Mouse (Mus musculus): ENCODE measurements around the gene Clrn3. TPM values are rescaled to one million over a fixed set of nuclear protein-coding genes. Genes with fewer than 3 reads are reported as not detected.
A peak's percentile ranks its signal among the peaks of the same experiment; 100 is the strongest.
"Not testable (repeated sequence)": the region's sequence is repeated elsewhere in the genome, so short reads cannot be mapped to it uniquely, and the experiment has no call there.

Clrn3 gene
- polyA plus RNA-seq, 1 experiment from 2014 or later: not detected

DNA sequence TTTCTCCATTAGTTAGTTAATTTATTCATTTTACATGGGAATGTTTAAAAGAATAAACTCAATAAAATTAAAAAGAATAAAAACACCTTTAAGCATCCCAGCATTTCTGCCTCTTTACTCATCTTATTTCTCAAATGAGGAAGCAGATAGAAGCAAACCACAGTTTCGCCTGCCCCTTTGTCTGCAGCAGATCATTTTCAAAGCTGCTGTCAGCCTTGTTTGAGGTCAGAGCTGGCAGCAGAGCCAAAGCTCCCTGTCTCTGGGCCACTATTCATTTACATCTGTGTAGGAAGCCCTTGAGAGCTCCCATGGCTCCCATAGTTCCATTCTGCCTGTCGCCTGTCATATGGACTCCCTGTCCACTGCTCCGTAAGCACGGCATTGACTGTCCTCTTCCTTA, 19.9 kb downstream of the Clrn3 start:
- no peaks in the 10 kb centered on the region for H3K36me3 ChIP-seq (ENCODE audit: control insufficient read depth, insufficient read depth, low read length)
- WGBS: 85% methylated on average over 4 of the region's 4 CpGs
- no peak overlapping the region for H3K4me2 ChIP-seq (ENCODE audit: low read length)
- no peak overlapping the region for H3K4me3 ChIP-seq (ENCODE audit: low read depth, low read length)
- H3K4me1 ChIP-seq (ENCODE audit: control insufficient read depth, insufficient read depth, low read length): no peaks in the 10 kb centered on the region
- no peak overlapping the region for H3K27ac ChIP-seq (ENCODE audit: low read depth, low read length)
- H3K9me3 ChIP-seq (replicated peaks; ENCODE audit: control insufficient read depth, low read length): no peaks in the 10 kb centered on the region
- no peak for ATAC-seq
- H3K9ac ChIP-seq (ENCODE audit: low read length): no peak overlapping the region
- DNase-seq (ENCODE audit: low spot score): no peak
- H3K27me3 ChIP-seq (replicated peaks; ENCODE audit: control insufficient read depth, insufficient read depth, low read length): no peaks in the 10 kb centered on the region

- not testable (repeated sequence) for H3K27ac ChIP-seq (ENCODE audit: low read depth, low read length); H3K9me3 ChIP-seq (replicated peaks; ENCODE audit: control insufficient read depth, low read length); H3K4me1 ChIP-seq (ENCODE audit: control insufficient read depth, insufficient read depth, low read length); H3K4me2 ChIP-seq (ENCODE audit: low read length); H3K4me3 ChIP-seq (ENCODE audit: low read depth, low read length); H3K9ac ChIP-seq (ENCODE audit: low read length); ATAC-seq; H3K36me3 ChIP-seq (ENCODE audit: control insufficient read depth, insufficient read depth, low read length); H3K27me3 ChIP-seq (replicated peaks; ENCODE audit: control insufficient read depth, insufficient read depth, low read length); DNase-seq (ENCODE audit: low spot score)
- 92% methylated on average over 5 of the region's 5 CpGs for WGBS
These were observed 21.9 kb downstream of the Clrn3 start for GRCm38 (mm10) chr7:135506506-135506905.

DNA sequence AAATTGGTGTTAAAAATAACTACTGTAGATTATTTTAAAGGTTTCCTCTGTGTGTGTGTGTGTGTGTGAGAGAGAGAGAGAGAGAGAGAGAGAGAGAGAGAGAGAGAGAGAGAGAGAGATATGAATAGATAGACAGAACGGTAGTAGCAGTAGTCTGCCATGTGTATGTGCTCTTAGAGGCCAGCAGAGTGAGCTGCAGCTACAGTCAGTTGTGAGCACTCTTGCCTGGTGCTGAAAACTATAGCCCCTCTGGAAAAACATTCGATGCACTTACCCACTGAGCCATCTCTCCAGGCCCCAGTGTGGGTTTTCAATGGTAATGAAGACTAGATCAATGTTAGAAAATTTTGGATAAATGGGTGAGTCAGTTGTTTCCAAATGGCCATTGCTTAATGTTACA, 29.1 kb downstream of the Clrn3 start:
- no peak for ATAC-seq
- no peaks in the 10 kb centered on the region for H3K27me3 ChIP-seq (replicated peaks; ENCODE audit: control insufficient read depth, insufficient read depth, low read length)
- H3K9me3 ChIP-seq (replicated peaks; ENCODE audit: control insufficient read depth, low read length): no peaks in the 10 kb centered on the region
- H3K27ac ChIP-seq (ENCODE audit: low read depth, low read length): no peak overlapping the region
- DNase-seq (ENCODE audit: low spot score): no peak
- H3K36me3 ChIP-seq (ENCODE audit: control insufficient read depth, insufficient read depth, low read length): no peaks in the 10 kb centered on the region
- no peak overlapping the region for H3K9ac ChIP-seq (ENCODE audit: low read length)
- WGBS: 50% methylated on average over 2 of the region's 2 CpGs
- H3K4me1 ChIP-seq (ENCODE audit: control insufficient read depth, insufficient read depth, low read length): no peaks in the 10 kb centered on the region
- no peak overlapping the region for H3K4me3 ChIP-seq (ENCODE audit: low read depth, low read length)
- H3K4me2 ChIP-seq (ENCODE audit: low read length): no peak overlapping the region

DNA sequence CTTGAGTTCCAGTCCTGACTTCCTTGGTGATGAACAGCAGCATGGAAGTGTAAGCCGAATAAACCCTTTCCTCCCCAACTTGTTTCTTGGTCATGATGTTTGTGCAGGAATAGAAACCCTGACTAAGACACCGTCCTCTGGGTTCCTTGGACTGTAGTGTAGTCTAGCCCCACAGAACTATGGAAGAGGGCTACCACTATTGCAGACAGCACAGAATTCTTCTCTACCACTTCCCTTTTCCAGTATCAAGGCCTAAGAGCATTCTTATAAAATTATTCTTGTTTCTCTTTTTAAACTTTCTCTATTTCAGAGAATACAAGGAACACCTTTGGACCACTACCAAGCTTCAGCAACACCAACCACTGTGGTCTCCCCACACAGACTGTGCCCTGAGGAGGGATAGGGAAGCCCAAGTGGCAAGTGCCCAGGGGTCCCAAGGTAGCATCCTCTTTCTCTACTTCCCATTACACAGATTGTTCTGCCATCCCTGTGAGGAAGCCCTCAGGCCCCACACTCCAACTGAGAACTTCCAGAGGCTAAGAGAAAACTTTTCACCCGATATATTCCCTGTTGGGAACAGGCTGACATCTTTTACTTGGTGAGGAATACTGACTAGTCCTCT, 29.8 kb downstream of the Clrn3 start:
- 86% methylated on average over 2 of the region's 3 CpGs for WGBS
- Histone ChIP-seq H3K4me1 (ENCODE audit: control insufficient read depth, insufficient read depth, low read length) (no peaks in the 10 kb centered on the region), H3K36me3 (ENCODE audit: control insufficient read depth, insufficient read depth, low read length) (no peaks in the 10 kb centered on the region), H3K9ac (ENCODE audit: low read length) (no peak overlapping the region), H3K4me2 (ENCODE audit: low read length) (no peak overlapping the region), H3K9me3 (replicated peaks; ENCODE audit: control insufficient read depth, low read length) (no peaks in the 10 kb centered on the region), H3K27me3 (replicated peaks; ENCODE audit: control insufficient read depth, insufficient read depth, low read length) (no peaks in the 10 kb centered on the region), H3K27ac (ENCODE audit: low read depth, low read length) (no peak overlapping the region), H3K4me3 (ENCODE audit: low read depth, low read length) (no peak overlapping the region)
- DNase-seq (ENCODE audit: low spot score) (no peak), ATAC-seq (no peak)

DNA sequence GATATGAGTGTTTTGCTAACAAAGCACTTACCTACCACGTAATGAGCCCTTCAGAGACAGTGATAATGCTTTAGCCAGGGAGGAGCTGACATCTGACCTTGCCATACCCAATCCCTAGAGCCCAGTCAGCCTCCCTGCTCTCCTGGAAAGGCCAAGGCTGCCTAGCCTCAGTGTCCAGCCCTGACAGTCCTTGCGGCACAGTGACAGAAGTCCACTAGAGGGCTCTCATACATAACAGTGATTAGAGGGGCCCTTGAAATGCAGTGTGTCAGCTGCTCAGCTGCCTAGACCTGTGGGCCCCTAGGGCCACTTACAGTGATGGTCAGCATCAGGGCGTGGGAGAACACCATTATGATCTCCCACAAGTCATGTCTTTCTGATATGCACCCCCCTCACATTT, 33.2 kb downstream of the Clrn3 start:
- Histone ChIP-seq H3K4me2 (ENCODE audit: low read length) (no peak overlapping the region), H3K36me3 (ENCODE audit: control insufficient read depth, insufficient read depth, low read length) (no peaks in the 10 kb centered on the region), H3K4me3 (ENCODE audit: low read depth, low read length) (no peak overlapping the region), H3K9me3 (replicated peaks; ENCODE audit: control insufficient read depth, low read length) (peaks cover 4% of the 10 kb centered on the region; the same call in 1 of the 2 replicates), H3K4me1 (ENCODE audit: control insufficient read depth, insufficient read depth, low read length) (no peaks in the 10 kb centered on the region), H3K27me3 (replicated peaks; ENCODE audit: control insufficient read depth, insufficient read depth, low read length) (no peaks in the 10 kb centered on the region), H3K27ac (ENCODE audit: low read depth, low read length) (no peak overlapping the region), H3K9ac (ENCODE audit: low read length) (no peak overlapping the region)
- no peak for ATAC-seq
- no peak for DNase-seq (ENCODE audit: low spot score)
- WGBS: 56% methylated on average over 3 of the region's 3 CpGs

GRCm38 (mm10) chr7:135490500-135490886, 38.0 kb downstream of the Clrn3 start:
- Histone ChIP-seq H3K36me3 (ENCODE audit: control insufficient read depth, insufficient read depth, low read length) (no peaks in the 10 kb centered on the region), H3K9me3 (replicated peaks; ENCODE audit: control insufficient read depth, low read length) (peaks cover 4% of the 10 kb centered on the region; the same call in 1 of the 2 replicates), H3K27ac (ENCODE audit: low read depth, low read length) (no peak overlapping the region), H3K9ac (ENCODE audit: low read length) (no peak overlapping the region), H3K4me3 (ENCODE audit: low read depth, low read length) (no peak overlapping the region), H3K4me2 (ENCODE audit: low read length) (no peak overlapping the region), H3K4me1 (ENCODE audit: control insufficient read depth, insufficient read depth, low read length) (peaks cover 4% of the 10 kb centered on the region; the same call in 1 of the 2 replicates), H3K27me3 (replicated peaks; ENCODE audit: control insufficient read depth, insufficient read depth, low read length) (no peaks in the 10 kb centered on the region)
- DNase-seq (ENCODE audit: low spot score): no peak
- ATAC-seq: no peak
- 74% methylated on average over 8 of the region's 8 CpGs for WGBS

DNA sequence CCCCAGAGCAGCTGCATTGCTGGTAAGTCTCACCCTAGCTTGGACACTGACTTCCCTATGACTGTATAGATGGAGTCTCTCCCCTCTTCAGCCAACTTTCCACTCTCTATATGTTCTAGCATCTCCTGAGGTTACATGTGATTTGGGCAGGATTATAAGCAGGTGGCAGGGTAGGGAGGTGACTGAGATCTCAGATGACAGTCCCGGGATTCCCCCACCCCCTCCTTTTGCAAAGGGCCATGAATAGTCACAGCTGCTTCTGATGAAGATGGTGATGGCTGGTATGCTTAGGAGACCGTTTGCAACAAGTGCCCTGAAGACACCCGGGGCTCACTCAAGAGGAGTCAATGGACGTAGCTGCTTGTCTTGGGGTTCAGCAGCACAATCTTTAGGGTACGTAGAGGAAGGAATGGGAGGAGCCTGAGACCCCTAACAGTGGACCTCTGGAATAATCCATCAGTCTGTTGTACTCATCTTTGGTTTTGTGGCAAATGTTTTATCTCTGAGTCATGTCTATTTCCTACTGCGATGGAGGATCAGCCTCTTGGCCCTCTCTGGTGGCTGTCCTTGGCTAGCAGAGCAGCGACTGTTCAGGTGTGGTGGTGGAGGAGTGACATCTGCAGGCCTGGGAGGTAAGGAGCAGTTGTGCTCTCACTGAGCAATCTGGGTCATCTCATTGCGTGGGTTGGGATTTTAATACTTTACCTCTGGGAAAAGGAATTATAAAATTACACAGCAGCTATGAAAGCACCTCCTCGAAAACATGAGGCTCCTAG, 38.5 kb downstream of the Clrn3 start:
- Histone ChIP-seq H3K27ac (ENCODE audit: low read depth, low read length) (no peak overlapping the region), H3K9ac (ENCODE audit: low read length) (no peak overlapping the region), H3K4me3 (ENCODE audit: low read depth, low read length) (no peak overlapping the region), H3K36me3 (ENCODE audit: control insufficient read depth, insufficient read depth, low read length) (no peaks in the 10 kb centered on the region), H3K4me2 (ENCODE audit: low read length) (no peak overlapping the region), H3K9me3 (replicated peaks; ENCODE audit: control insufficient read depth, low read length) (peaks cover 4% of the 10 kb centered on the region; the same call in 1 of the 2 replicates), H3K27me3 (replicated peaks; ENCODE audit: control insufficient read depth, insufficient read depth, low read length) (no peaks in the 10 kb centered on the region), H3K4me1 (ENCODE audit: control insufficient read depth, insufficient read depth, low read length) (peaks cover 8% of the 10 kb centered on the region; the same call in 1 of the 2 replicates)
- 81% methylated on average over 9 of the region's 9 CpGs for WGBS
- DNase-seq (ENCODE audit: low spot score) (no peak), ATAC-seq (no peak)

- WGBS: 69% methylated on average over 6 of the region's 6 CpGs
- Histone ChIP-seq H3K4me1 (ENCODE audit: control insufficient read depth, insufficient read depth, low read length) (peaks cover 11% of the 10 kb centered on the region), H3K4me2 (ENCODE audit: low read length) (no peak overlapping the region), H3K9me3 (replicated peaks; ENCODE audit: control insufficient read depth, low read length) (peaks cover 4% of the 10 kb centered on the region; the same call in 1 of the 2 replicates), H3K27ac (ENCODE audit: low read depth, low read length) (no peak overlapping the region), H3K27me3 (replicated peaks; ENCODE audit: control insufficient read depth, insufficient read depth, low read length) (no peaks in the 10 kb centered on the region), H3K4me3 (ENCODE audit: low read depth, low read length) (no peak overlapping the region), H3K36me3 (ENCODE audit: control insufficient read depth, insufficient read depth, low read length) (no peaks in the 10 kb centered on the region), H3K9ac (ENCODE audit: low read length) (no peak overlapping the region)
- no peak for DNase-seq (ENCODE audit: low spot score)
- ATAC-seq: no peak
These were observed 40.1 kb downstream of the Clrn3 start for GRCm38 (mm10) chr7:135488214-135488810.

DNA sequence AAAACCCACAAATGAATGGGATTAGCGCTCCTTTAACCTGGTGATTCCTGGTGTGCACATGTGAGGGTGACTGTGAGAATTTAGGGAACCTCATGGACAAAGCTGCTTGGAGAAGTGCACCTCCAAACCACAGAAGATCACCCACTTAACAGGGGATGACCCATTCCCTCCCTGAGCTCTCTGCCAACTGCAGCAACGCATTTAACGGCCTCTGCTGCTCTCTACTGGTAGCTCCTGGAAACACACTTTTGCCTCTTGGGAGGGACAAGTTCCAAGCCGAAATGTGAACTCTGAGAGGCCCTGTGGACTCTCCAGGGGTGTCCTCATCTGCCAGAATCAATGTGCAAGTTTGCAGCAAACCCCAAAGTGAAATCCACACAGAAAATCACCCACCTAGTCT, 41.0 kb downstream of the Clrn3 start:
- H3K36me3 ChIP-seq (ENCODE audit: control insufficient read depth, insufficient read depth, low read length): no peaks in the 10 kb centered on the region
- H3K27me3 ChIP-seq (replicated peaks; ENCODE audit: control insufficient read depth, insufficient read depth, low read length): no peaks in the 10 kb centered on the region
- DNase-seq (ENCODE audit: low spot score) (peak; percentile 83), ATAC-seq (no peak)
- peaks cover 11% of the 10 kb centered on the region for H3K4me1 ChIP-seq (ENCODE audit: control insufficient read depth, insufficient read depth, low read length)
- no peak overlapping the region for H3K9ac ChIP-seq (ENCODE audit: low read length)
- H3K27ac ChIP-seq (ENCODE audit: low read depth, low read length): no peak overlapping the region
- WGBS: 19% methylated on average over 4 of the region's 4 CpGs
- H3K9me3 ChIP-seq (replicated peaks; ENCODE audit: control insufficient read depth, low read length): peaks cover 4% of the 10 kb centered on the region; the same call in 1 of the 2 replicates
- H3K4me3 ChIP-seq (ENCODE audit: low read depth, low read length): no peak overlapping the region
- no peak overlapping the region for H3K4me2 ChIP-seq (ENCODE audit: low read length)

All from forebrain, embryonic 14.5 days (tissue).